Mouse (Mus musculus) thymus, adult 2 months (tissue): ENCODE measurements at regions not wholly inside any gene's neighbourhood (a gene's known extent, or its start where the extent isn't known, plus 50 kb on each side); places are given as distances from the start of the nearest gene placed in this dataset.

Source experiments
- DNase-seq: peaks from one replicate; pipeline ENCODE4 v3.0.0; 2021
- H3K27ac ChIP-seq: fragments of 200-500 bp; 2 replicates; pipeline ENCODE4 v1.5.1; 2012; ENCODE audit warnings: low read length, control low read depth; ENCODE audit not compliant: control insufficient read depth, insufficient read depth
- H3K27me3 ChIP-seq: fragments of 200-500 bp; 2 replicates; pipeline ENCODE4 v1.6.1; 2012; ENCODE audit warnings: mild to moderate bottlenecking, low read length, moderate library complexity, mixed read lengths; ENCODE audit not compliant: control insufficient read depth, insufficient read depth
- H3K36me3 ChIP-seq: fragments of 200-500 bp; 2 replicates; pipeline ENCODE4 v1.6.1; 2012; ENCODE audit warnings: mild to moderate bottlenecking, low read length, moderate library complexity; ENCODE audit not compliant: control insufficient read depth, insufficient read depth
- H3K4me1 ChIP-seq: fragments of 200-500 bp; replicated peaks from 2 replicates; pipeline ENCODE4 v1.6.1; 2012; ENCODE audit warnings: low read length; ENCODE audit not compliant: control insufficient read depth, insufficient read depth
- H3K4me3 ChIP-seq: fragments of 200-500 bp; 2 replicates; pipeline ENCODE4 v1.5.1; 2012; ENCODE audit warnings: mild to moderate bottlenecking, low read length, control low read depth, moderate library complexity; ENCODE audit not compliant: control insufficient read depth, insufficient read depth
- CTCF ChIP-seq: fragments of 200-500 bp; IDR thresholded peaks from 2 replicates; pipeline ENCODE4 v1.5.1; 2012; ENCODE audit warnings: mild to moderate bottlenecking, control low read depth, low read length, moderate library complexity, borderline replicate concordance; ENCODE audit not compliant: control insufficient read depth, poor library complexity, insufficient read depth; ENCODE audit errors: extremely low read depth
- POLR2A ChIP-seq: fragments of 200-500 bp; IDR thresholded peaks from 2 replicates; pipeline ENCODE4 v1.6.1; 2012; ENCODE audit warnings: mild to moderate bottlenecking, low read length, control low read depth, moderate library complexity; ENCODE audit not compliant: control insufficient read depth, poor library complexity, insufficient read depth; ENCODE audit errors: extremely low read depth
- WGBS: fragments of 180-500 bp; shearing (Covaris S2); methylation state at CpG from one replicate; pipeline ENCODE4 v1.1.7; 2018; 5-methylcytosine and 5-hydroxymethylcytosine counted together

DNA sequence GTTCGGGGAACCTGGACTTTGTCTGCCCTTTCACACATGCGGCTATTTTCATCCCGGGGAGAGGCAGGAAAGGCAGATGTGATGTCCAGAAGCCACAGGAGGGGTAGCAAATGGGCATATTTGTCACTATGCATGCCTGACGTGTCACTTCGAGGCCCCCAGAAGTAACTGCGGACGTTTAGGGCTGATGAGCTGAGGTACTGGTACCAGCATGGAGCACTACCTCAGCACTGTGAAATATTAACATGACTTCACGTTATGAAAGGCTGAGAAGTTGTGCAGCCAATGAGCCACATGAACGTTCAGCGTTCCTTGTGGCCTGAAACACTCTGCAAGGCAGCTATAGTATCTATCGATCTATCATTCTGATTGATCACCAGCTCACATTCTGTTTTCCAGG lies 255.1 kb downstream of the Zfp704 start:
- Histone ChIP-seq H3K36me3 (no peaks in the 10 kb centered on the region), H3K27ac (no peak overlapping the region), H3K4me1 (no peaks in the 10 kb centered on the region), H3K4me3 (no peak overlapping the region), H3K27me3 (no peaks in the 10 kb centered on the region)
- TF ChIP-seq POLR2A = no peak
- no peak for TF ChIP-seq CTCF
- WGBS = 97% methylated on average over 11 of the region's 11 CpGs
- no peak for DNase-seq

DNA sequence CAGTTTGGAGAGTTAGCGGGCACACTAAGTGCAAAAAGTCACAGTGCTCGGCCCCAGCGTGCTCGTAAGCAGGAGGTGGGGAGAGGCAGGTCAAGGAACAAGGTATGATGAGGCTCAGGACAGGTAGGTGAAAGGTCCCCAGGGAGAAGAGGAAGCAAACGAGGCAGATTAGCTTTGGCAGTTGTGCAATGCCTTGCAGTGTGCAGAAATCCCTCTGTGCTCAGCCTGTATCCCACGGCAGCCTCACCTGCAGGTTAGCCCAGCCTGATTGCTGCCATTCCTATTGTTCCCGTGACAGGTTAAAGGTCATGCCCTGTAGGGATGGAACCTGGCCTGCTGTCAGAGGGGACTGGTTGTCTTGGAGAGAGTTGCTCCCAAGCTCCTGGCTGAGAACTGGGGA lies 257.6 kb downstream of the Zfp704 start:
- Histone ChIP-seq H3K4me3 (no peak overlapping the region), H3K27me3 (no peaks in the 10 kb centered on the region), H3K4me1 (no peaks in the 10 kb centered on the region), H3K36me3 (no peaks in the 10 kb centered on the region), H3K27ac (no peak overlapping the region)
- 90% methylated on average over 7 of the region's 7 CpGs for WGBS
- no peak for DNase-seq
- no peak for TF ChIP-seq CTCF
- no peak for TF ChIP-seq POLR2A

DNA sequence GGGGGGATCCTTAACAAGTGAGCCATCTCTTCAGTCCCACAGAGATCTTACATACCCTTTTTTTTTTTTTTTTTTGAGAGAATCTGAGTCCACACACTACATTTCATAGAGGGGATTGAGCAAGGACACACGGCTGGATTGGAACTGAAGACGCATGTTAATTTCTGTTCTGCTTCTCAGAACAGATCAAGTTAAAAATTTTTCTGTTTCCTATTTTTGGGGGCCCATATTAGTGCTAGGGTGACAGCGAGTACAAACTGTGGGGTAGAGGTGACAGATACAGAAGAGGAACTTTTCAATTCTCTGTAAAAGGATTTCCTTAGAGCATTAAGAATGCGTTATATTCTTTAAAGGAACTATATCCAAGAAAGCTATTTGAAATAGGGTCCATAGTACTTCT lies 260.1 kb downstream of the Zfp704 start:
- 52% methylated on average over 4 of the region's 4 CpGs for WGBS
- no peak overlapping the region for H3K4me3 ChIP-seq
- H3K27ac ChIP-seq = no peak overlapping the region
- no peak for DNase-seq
- no peaks in the 10 kb centered on the region for H3K36me3 ChIP-seq
- H3K4me1 ChIP-seq = no peaks in the 10 kb centered on the region; the same call in 1 of the 2 replicates
- peaks cover 4% of the 10 kb centered on the region; the same call in 1 of the 2 replicates for H3K27me3 ChIP-seq
- TF ChIP-seq POLR2A (no peak), CTCF (no peak)

DNA sequence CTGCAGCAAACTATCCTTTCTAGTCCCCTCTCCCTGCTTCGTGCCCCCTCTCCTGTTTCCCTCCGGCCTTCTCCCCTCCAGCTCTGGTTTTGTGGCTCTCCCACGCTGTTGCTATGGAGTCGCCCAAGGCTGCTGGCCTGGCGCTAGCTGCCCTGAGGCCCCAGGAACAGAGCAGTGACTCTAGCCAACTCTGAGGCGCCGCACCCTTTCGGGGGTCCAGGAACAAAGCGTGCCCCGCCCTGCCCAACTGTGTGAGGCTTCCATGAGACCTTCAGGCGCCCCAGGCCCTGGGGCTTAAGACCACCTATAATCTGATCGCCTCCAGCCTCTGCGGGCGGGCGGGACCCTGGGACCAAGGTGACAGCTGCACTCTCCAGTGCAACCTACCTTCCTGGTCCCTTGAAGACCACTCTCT lies 262.4 kb downstream of the Zfp704 start:
- no peak for DNase-seq
- no peaks in the 10 kb centered on the region; the same call in 1 of the 2 replicates for H3K4me1 ChIP-seq
- no peak for TF ChIP-seq CTCF
- no peak for TF ChIP-seq POLR2A
- H3K36me3 ChIP-seq = no peaks in the 10 kb centered on the region
- H3K4me3 ChIP-seq = no peak overlapping the region
- no peak overlapping the region for H3K27ac ChIP-seq
- WGBS = 42% methylated on average over 15 of the region's 15 CpGs
- peaks cover 4% of the 10 kb centered on the region; the same call in 1 of the 2 replicates for H3K27me3 ChIP-seq

DNA sequence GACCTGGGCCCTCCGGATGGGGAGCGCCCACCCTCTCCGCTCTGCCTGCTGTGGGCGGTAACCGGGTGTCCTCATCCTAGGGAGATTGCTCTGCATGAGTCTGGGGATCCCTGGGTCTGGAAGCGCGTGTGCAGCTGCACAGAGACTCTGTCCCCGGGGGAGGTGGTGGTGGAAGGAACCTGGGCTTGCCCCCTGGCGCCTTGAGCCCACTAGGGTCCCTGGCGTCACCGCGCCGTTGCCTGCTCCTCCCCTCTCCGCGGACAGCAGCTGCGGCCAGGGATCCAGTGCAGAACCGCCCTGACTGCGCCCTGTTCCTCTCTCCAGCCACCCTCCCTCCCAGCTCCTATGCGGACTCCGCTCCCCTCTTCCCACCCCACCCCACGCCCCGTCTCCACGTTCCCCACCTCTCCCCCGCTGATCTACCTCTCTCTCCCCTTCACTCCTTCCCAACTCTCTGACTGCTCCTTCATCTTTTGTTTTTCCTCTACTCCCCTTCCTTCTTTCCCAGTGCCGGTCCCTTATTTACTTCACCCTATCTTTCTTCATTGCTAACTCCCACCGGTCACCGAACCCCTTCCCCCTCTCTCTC lies 262.9 kb downstream of the Zfp704 start:
- Histone ChIP-seq H3K27me3 (peaks cover 4% of the 10 kb centered on the region; the same call in 1 of the 2 replicates), H3K36me3 (no peaks in the 10 kb centered on the region), H3K4me1 (no peaks in the 10 kb centered on the region; the same call in 1 of the 2 replicates), H3K4me3 (no peak overlapping the region), H3K27ac (no peak overlapping the region)
- TF ChIP-seq CTCF (no peak), POLR2A (no peak)
- 6% methylated on average over 22 of the region's 27 CpGs for WGBS
- DNase-seq = no peak

DNA sequence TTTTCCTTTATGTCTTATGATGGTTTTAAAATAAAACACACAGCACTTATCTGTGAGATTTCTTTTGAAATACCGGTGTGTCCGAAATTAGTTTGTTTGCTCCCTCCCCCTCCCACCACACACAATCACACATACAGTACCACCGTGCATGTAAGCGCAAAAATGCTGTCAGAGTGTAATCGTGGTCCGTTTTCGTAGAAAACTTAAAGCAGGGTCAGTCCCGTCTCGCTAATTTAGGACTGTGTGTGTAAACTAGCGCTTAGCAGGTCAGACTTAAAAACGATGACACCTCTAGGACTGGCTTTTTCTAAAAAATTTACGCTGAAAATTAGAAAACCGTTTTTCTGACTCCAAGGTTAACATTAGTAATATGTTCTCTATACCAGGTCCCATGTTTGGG lies 263.5 kb downstream of the Zfp704 start:
- TF ChIP-seq POLR2A = no peak
- TF ChIP-seq CTCF = no peak
- 22% methylated on average over 13 of the region's 13 CpGs for WGBS
- Histone ChIP-seq H3K4me1 (no peaks in the 10 kb centered on the region; the same call in 1 of the 2 replicates), H3K27me3 (peaks cover 4% of the 10 kb centered on the region; the same call in 1 of the 2 replicates), H3K27ac (no peak overlapping the region), H3K4me3 (no peak overlapping the region), H3K36me3 (no peaks in the 10 kb centered on the region)
- DNase-seq = no peak
